Mouse (Mus musculus) embryonic facial prominence, embryonic 15.5 days (tissue): Measurements from ENCODE around the gene Ahsa2. TPM values are rescaled to one million over a fixed set of nuclear protein-coding genes. Genes with fewer than 3 reads are reported as not detected.
"Not testable (repeated sequence)": the region's sequence is repeated elsewhere in the genome, so short reads cannot be mapped to it uniquely, and the experiment has no call there.

Source experiments
- ATAC-seq: fragments of 200-750 bp; cut with Nextera tagmentation; 2 replicates; pipeline ENCODE4 v1.8.0; 2017; ENCODE audit warnings: low read depth, moderate TSS enrichment; ENCODE audit not compliant: insufficient number of reproducible peaks, low FRiP score, low TSS enrichment
- H3K27ac ChIP-seq: fragments of 300-500 bp; sonication (generic); replicated peaks from 2 replicates; pipeline ENCODE4 v1.5.1; 2015; ENCODE audit warnings: mild to moderate bottlenecking, inconsistent platforms
- H3K27me3 ChIP-seq: fragments of 300-500 bp; sonication (generic); 2 replicates; pipeline ENCODE4 v1.6.1; 2015; ENCODE audit warnings: inconsistent platforms
- H3K36me3 ChIP-seq: fragments of 300-500 bp; sonication (generic); 2 replicates; pipeline ENCODE4 v1.6.1; 2015; ENCODE audit warnings: mild to moderate bottlenecking, inconsistent platforms
- H3K4me1 ChIP-seq: fragments of 300-500 bp; sonication (generic); 2 replicates; pipeline ENCODE4 v1.6.1; 2015; ENCODE audit warnings: inconsistent platforms
- H3K4me2 ChIP-seq: fragments of 300-500 bp; sonication (generic); replicated peaks from 2 replicates; pipeline ENCODE4 v1.6.1; 2015; ENCODE audit warnings: mild to moderate bottlenecking, inconsistent platforms
- H3K4me3 ChIP-seq: fragments of 300-500 bp; sonication (generic); replicated peaks from 2 replicates; pipeline ENCODE4 v1.5.1; 2015; ENCODE audit warnings: mild to moderate bottlenecking, inconsistent platforms
- H3K9ac ChIP-seq: fragments of 300-500 bp; sonication (generic); 2 replicates; pipeline ENCODE4 v1.6.1; 2015; ENCODE audit warnings: inconsistent platforms
- H3K9me3 ChIP-seq: fragments of 300-500 bp; sonication (generic); replicated peaks from 2 replicates; pipeline ENCODE4 v1.6.1; 2016; ENCODE audit warnings: inconsistent platforms
- WGBS: fragments of 180-500 bp; shearing (Covaris S2); methylation state at CpG from one replicate; pipeline ENCODE4 v1.1.7; 2015; 5-methylcytosine and 5-hydroxymethylcytosine counted together
- microRNA-seq: library from miRNA; unstranded; fragments of <30 nt; microRNA quantifications from one replicate; pipeline ENCODE4, GENCODE M21; 2016; ENCODE audit warnings: borderline number of aligned reads
- polyA plus RNA-seq: library from polyadenylated mRNA; unstranded; fragments of >200 nt; fragmentation: Nextera tagmentation; extraction: Ambion mirVana; gene quantifications from 2 replicates; pipeline ENCODE4 v1.2.1, GENCODE M21; 2015

Gene Ahsa2
- polyA plus RNA-seq, 1 experiment from 2014 or later: 77.3 TPM

- WGBS: 68% methylated on average over 4 of the region's 4 CpGs
- H3K27ac ChIP-seq: no peak overlapping the region
- peaks cover 20% of the 10 kb centered on the region for H3K4me1 ChIP-seq
- H3K9me3 ChIP-seq: no peaks in the 10 kb centered on the region
- peaks cover 76% of the 10 kb centered on the region for H3K36me3 ChIP-seq
- no peak overlapping the region for H3K4me3 ChIP-seq
- H3K27me3 ChIP-seq: no peaks in the 10 kb centered on the region
- no peak overlapping the region for H3K9ac ChIP-seq
- no peak for ATAC-seq
- no peak overlapping the region for H3K4me2 ChIP-seq
Observed at GRCm38 (mm10) chr11:23492048-23492790, 5.6 kb downstream of the Ahsa2 start.

- H3K9ac ChIP-seq: no peak overlapping the region
- no peaks in the 10 kb centered on the region for H3K4me1 ChIP-seq
- no peaks in the 10 kb centered on the region for H3K27me3 ChIP-seq
- H3K36me3 ChIP-seq: peaks cover 85% of the 10 kb centered on the region
- no peaks in the 10 kb centered on the region for H3K9me3 ChIP-seq
- no peak for ATAC-seq
- H3K27ac ChIP-seq: no peak overlapping the region
- 88% methylated on average over 1 of the region's 1 CpGs for WGBS
- H3K4me3 ChIP-seq: no peak overlapping the region
- no peak overlapping the region for H3K4me2 ChIP-seq
Observed at GRCm38 (mm10) chr11:23489955-23490354, 7.9 kb downstream of the Ahsa2 start.

GRCm38 (mm10) chr11:23465862-23466261 is 32.0 kb downstream of the Ahsa2 start:
- H3K9ac ChIP-seq, ATAC-seq, H3K27me3 ChIP-seq, H3K9me3 ChIP-seq, H3K4me2 ChIP-seq, H3K4me1 ChIP-seq, H3K27ac ChIP-seq, H3K4me3 ChIP-seq: not testable (repeated sequence)
- H3K36me3 ChIP-seq: peaks cover 32% of the 10 kb centered on the region
- whole genome bisulfite sequencing: 86% methylated on average over 2 of the region's 2 CpGs

Small RNA genes lying within 50 kb of the gene (microRNA-seq; reads per million reads assigned to microRNA genes)
- not detected for gene Gm47279

Other genes starting within 250 kb of the Ahsa2 start
- gene Xpo1, start 242.0 kb downstream of the Ahsa2 start, polyA plus RNA-seq: 74.9 and 79.6 TPM in 2 replicates
- 25.5 and 26.6 TPM in 2 replicates for gene Usp34, start 191.1 kb downstream of the Ahsa2 start, polyA plus RNA-seq
- 0.12 TPM in 1 of 2 replicates, not detected in the other for gene 1700093K21Rik, start 23.1 kb upstream of the Ahsa2 start, polyA plus RNA-seq
- gene 0610010F05Rik, start 135.6 kb upstream of the Ahsa2 start, polyA plus RNA-seq: 22.9 and 25.1 TPM in 2 replicates
- 18.7 and 21.2 TPM in 2 replicates for gene Pus10, start 167.6 kb upstream of the Ahsa2 start, polyA plus RNA-seq
- 33.2 and 40.1 TPM in 2 replicates for gene Pex13, start 167.9 kb upstream of the Ahsa2 start, polyA plus RNA-seq